Mouse (Mus musculus) kidney, postnatal 0 days (tissue): ENCODE measurements around the gene Zscan29. TPM values are rescaled to one million over a fixed set of nuclear protein-coding genes. Genes with fewer than 3 reads are reported as not detected.

Experiments
- ATAC-seq: fragments of 200-750 bp; cut with Nextera tagmentation; replicated peaks from 2 replicates; pipeline ENCODE4 v1.8.0; 2017; ENCODE audit warnings: low read depth, moderate number of reproducible peaks, moderate TSS enrichment, moderate library complexity; ENCODE audit not compliant: low FRiP score
- DNase-seq: peaks from one replicate; pipeline ENCODE4 v3.0.0-alpha.2; 2016; ENCODE audit warnings: low spot score
- H3K27ac ChIP-seq: fragments of 300-500 bp; sonication (generic); 2 replicates; pipeline ENCODE4 v1.5.1; 2014; ENCODE audit warnings: mild to moderate bottlenecking
- H3K27me3 ChIP-seq: fragments of 300-500 bp; sonication (generic); 2 replicates; pipeline ENCODE4 v1.6.1; 2014; ENCODE audit warnings: low read length, mixed read lengths; ENCODE audit not compliant: insufficient read depth
- H3K36me3 ChIP-seq: fragments of 300-500 bp; sonication (generic); 2 replicates; pipeline ENCODE4 v1.6.1; 2014; ENCODE audit warnings: low read length, mixed read lengths; ENCODE audit not compliant: insufficient read depth
- H3K4me1 ChIP-seq: fragments of 300-500 bp; sonication (generic); replicated peaks from 2 replicates; pipeline ENCODE4 v1.6.1; 2014; ENCODE audit warnings: antibody characterized with exemption, low read length, mixed read lengths; ENCODE audit not compliant: insufficient read depth
- H3K4me2 ChIP-seq: fragments of 300-500 bp; sonication (generic); 2 replicates; pipeline ENCODE4 v1.6.1; 2014; ENCODE audit warnings: mild to moderate bottlenecking, low read length, moderate library complexity, mixed read lengths
- H3K4me3 ChIP-seq: fragments of 300-500 bp; sonication (generic); replicated peaks from 2 replicates; pipeline ENCODE4 v1.5.1; 2014; ENCODE audit warnings: low read depth, low read length
- H3K9ac ChIP-seq: fragments of 300-500 bp; sonication (generic); 2 replicates; pipeline ENCODE4 v1.6.1; 2014; ENCODE audit warnings: low read depth, low read length
- H3K9me3 ChIP-seq: fragments of 300-500 bp; sonication (generic); replicated peaks from 2 replicates; pipeline ENCODE4 v1.6.1; 2016; ENCODE audit warnings: low read length, inconsistent platforms, mixed read lengths
- CTCF ChIP-seq: IDR thresholded peaks from 2 replicates; pipeline ENCODE4 v1.5.1; 2016; ENCODE audit warnings: antibody characterized with exemption, low read depth, mild to moderate bottlenecking, moderate library complexity
- WGBS: fragments of 180-500 bp; shearing (Covaris S2); extraction: QIAGEN DNeasy Blood & Tissue Kit; methylation state at CpG from one replicate; pipeline ENCODE4 v1.1.7; 2014; 5-methylcytosine and 5-hydroxymethylcytosine counted together
- polyA plus RNA-seq: library from polyadenylated mRNA; unstranded; fragments of >200 nt; fragmentation: Nextera tagmentation; extraction: Ambion mirVana; gene quantifications from 2 replicates; pipeline ENCODE4 v1.2.1, GENCODE M21; 2015

Gene Zscan29
- 10.6 and 10.8 TPM in 2 replicates for polyA plus RNA-seq

- ATAC-seq (peak; percentile 93), DNase-seq (peak; percentile 95)
- H3K9ac ChIP-seq, result peak within 1 kb of the TSS; percentile 69
- H3K36me3 ChIP-seq, result peaks cover 13% of the 10 kb centered on the region
- no peaks in the 10 kb centered on the region for H3K9me3 ChIP-seq
- H3K4me3 ChIP-seq, result peak within 1 kb of the TSS; percentile 69
- no peaks in the 10 kb centered on the region for H3K27me3 ChIP-seq
- under 1% methylated on average over 63 of the region's 66 CpGs for WGBS
- TF ChIP-seq CTCF, result no peak; the same call in 1 of the 2 replicates
- H3K4me1 ChIP-seq, result no peaks in the 10 kb centered on the region; the same call in 1 of the 2 replicates
- H3K27ac ChIP-seq, result peak within 1 kb of the TSS; percentile 87
- H3K4me2 ChIP-seq, result peak within 1 kb of the TSS; percentile 60
Observed at GRCm38 (mm10) chr2:121170980-121171742, at the start of gene Zscan29. Zscan29 (minus strand) TSS chr2:121171125.

DNA sequence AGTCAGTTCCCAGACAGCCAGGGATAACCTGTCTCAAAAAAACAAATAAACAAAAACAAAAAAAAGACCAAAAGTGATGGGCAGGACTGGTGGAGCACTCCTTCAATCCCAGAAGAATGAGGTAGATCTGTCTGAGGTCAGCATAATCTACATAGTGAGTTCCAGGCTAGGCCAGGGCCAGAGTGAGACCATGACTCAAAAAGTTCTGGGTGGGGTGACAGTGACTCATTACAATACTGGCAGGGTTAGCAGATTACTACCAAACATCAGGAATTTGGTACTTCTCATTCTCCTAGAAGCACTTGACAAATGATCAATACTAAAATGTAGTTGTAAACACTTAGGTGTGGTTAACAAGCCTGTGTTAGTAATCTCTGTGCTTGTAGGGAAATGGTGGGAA, 49.1 kb upstream of the Zscan29 start:
- Histone ChIP-seq H3K27me3 (no peaks in the 10 kb centered on the region), H3K27ac (no peak overlapping the region), H3K4me1 (no peaks in the 10 kb centered on the region), H3K4me3 (no peak overlapping the region), H3K36me3 (peaks cover 43% of the 10 kb centered on the region), H3K4me2 (no peak overlapping the region), H3K9me3 (no peaks in the 10 kb centered on the region), H3K9ac (no peak overlapping the region)
- no peak for TF ChIP-seq CTCF
- ATAC-seq, result no peak
- no peak for DNase-seq

- no peaks in the 10 kb centered on the region for H3K4me1 ChIP-seq
- DNase-seq, result no peak
- H3K27me3 ChIP-seq, result no peaks in the 10 kb centered on the region
- no peak for ATAC-seq
- no peak for TF ChIP-seq CTCF
- no peaks in the 10 kb centered on the region for H3K9me3 ChIP-seq
- peaks cover 48% of the 10 kb centered on the region for H3K36me3 ChIP-seq
- no peak overlapping the region for H3K9ac ChIP-seq
- H3K4me2 ChIP-seq, result no peak overlapping the region
- H3K27ac ChIP-seq, result no peak overlapping the region
- no peak overlapping the region for H3K4me3 ChIP-seq
Observed at GRCm38 (mm10) chr2:121219177-121219576, 48.3 kb upstream of the Zscan29 start.

- Histone ChIP-seq H3K36me3 (peaks cover 38% of the 10 kb centered on the region), H3K27ac (no peak overlapping the region), H3K4me2 (no peak overlapping the region), H3K9ac (no peak overlapping the region), H3K4me1 (no peaks in the 10 kb centered on the region), H3K9me3 (no peaks in the 10 kb centered on the region), H3K27me3 (no peaks in the 10 kb centered on the region), H3K4me3 (no peak overlapping the region)
- ATAC-seq (no peak), DNase-seq (no peak)
- 63% methylated on average over 3 of the region's 3 CpGs for WGBS
- TF ChIP-seq CTCF, result no peak
Observed at GRCm38 (mm10) chr2:121214491-121214890, 43.6 kb upstream of the Zscan29 start.

GRCm38 (mm10) chr2:121206541-121206940, 35.6 kb upstream of the Zscan29 start:
- no peaks in the 10 kb centered on the region for H3K9me3 ChIP-seq
- ATAC-seq, result no peak

GRCm38 (mm10) chr2:121204276-121204675, 33.4 kb upstream of the Zscan29 start:
- no peak for TF ChIP-seq CTCF
- no peaks in the 10 kb centered on the region for H3K9me3 ChIP-seq

More at GRCm38 (mm10) chr2:121206541-121206940, 35.6 kb upstream of the Zscan29 start:
- H3K27me3 ChIP-seq, result no peaks in the 10 kb centered on the region
- no peak for TF ChIP-seq CTCF
- H3K4me2 ChIP-seq, result no peak overlapping the region
- DNase-seq, result no peak
- H3K27ac ChIP-seq, result no peak overlapping the region
- H3K9ac ChIP-seq, result no peak overlapping the region
- H3K4me3 ChIP-seq, result no peak overlapping the region
- peaks cover 54% of the 10 kb centered on the region for H3K36me3 ChIP-seq
- no peaks in the 10 kb centered on the region for H3K4me1 ChIP-seq
- 87% methylated on average over 3 of the region's 3 CpGs for WGBS

More at GRCm38 (mm10) chr2:121204276-121204675, 33.4 kb upstream of the Zscan29 start:
- ATAC-seq (no peak), DNase-seq (no peak)
- Histone ChIP-seq H3K4me3 (no peak overlapping the region), H3K27me3 (no peaks in the 10 kb centered on the region), H3K4me1 (no peaks in the 10 kb centered on the region), H3K9ac (no peak overlapping the region), H3K27ac (no peak overlapping the region), H3K4me2 (no peak overlapping the region), H3K36me3 (peaks cover 63% of the 10 kb centered on the region)
- 92% methylated on average over 17 of the region's 17 CpGs for WGBS
